Mouse (Mus musculus): ENCODE results near the gene Angptl4. TPM values are rescaled to one million over a fixed set of nuclear protein-coding genes. Genes with fewer than 3 reads are reported as not detected.

The Angptl4 gene
- polyA plus RNA-seq, 1 experiment, result 19.2 TPM

DNA sequence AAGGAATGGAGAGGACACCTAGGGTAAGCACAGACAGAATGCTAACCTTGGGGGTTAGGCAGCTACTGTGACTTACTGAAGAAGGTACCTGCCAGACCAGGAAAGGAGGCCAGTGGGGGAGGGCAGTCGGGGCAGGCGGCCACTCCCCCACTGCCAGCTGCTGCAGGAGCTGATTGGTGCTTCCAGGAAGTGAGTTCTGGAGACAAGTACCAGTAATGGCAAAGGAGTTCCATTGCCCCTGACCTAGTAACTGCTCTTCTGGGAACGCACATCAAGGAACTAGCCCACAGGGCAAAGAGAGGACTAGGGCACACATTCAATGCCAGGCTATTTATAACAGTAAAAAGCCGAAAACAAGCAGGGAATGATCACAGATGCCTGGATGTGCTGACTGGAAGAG is 24.4 kb downstream of the Angptl4 start:
- 19% methylated on average over 4 of the region's 4 CpGs for WGBS
- Histone ChIP-seq H3K36me3 (ENCODE audit: control insufficient read depth, insufficient read depth, low read length) (no peaks in the 10 kb centered on the region), H3K4me3 (ENCODE audit: insufficient read depth, low read depth, low read length) (no peak overlapping the region), H3K27me3 (replicated peaks; ENCODE audit: control insufficient read depth, insufficient read depth, low read length) (no peaks in the 10 kb centered on the region), H3K4me1 (ENCODE audit: control insufficient read depth, insufficient read depth, low read length) (peaks cover 46% of the 10 kb centered on the region), H3K27ac (ENCODE audit: insufficient read depth, low read depth, low read length) (peak overlapping the region; percentile 29)
- TF ChIP-seq CTCF (conservative IDR thresholded peaks at IDR 0.05; ENCODE audit: insufficient read depth, insufficient read length, low read depth, low read length), result no peak
- peak; percentile 80 for DNase-seq

DNA sequence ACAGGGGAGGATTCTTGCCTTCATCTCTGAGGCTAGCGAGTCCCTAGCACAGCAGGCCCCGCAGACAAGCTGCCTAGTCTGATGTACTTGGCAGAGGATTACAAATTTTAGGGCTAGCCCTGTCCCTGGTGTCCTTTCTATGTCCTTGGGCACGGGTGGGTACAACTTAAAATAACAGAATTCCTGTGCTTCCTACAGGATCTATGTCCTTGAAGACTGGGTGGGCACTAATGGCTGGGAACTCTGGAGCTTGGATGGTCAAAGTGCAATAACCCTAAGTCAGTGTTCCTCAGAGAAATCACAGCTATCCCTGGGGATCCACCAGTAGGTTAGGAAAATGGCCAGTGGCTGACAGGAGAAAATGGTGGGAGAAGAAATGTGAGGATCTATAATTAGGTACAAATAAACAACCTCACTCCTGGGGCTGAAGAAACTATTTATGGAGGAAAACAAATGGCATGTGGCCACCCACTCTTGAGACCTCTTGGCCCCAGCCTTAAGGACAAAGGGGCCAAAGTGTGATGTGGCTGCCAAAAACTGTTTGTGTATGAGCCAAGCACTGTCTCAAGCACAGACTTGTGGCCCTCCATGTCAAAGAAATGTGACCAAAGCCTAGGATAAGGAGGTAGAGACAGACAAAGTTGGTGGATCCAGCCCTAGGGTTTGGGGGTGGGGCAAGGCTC is 25.4 kb downstream of the Angptl4 start:
- DNase-seq, result peak; percentile 67
- 57% methylated on average over 3 of the region's 3 CpGs for WGBS
- no peak overlapping the region for H3K4me3 ChIP-seq (ENCODE audit: insufficient read depth, low read depth, low read length)
- H3K4me1 ChIP-seq (ENCODE audit: control insufficient read depth, insufficient read depth, low read length), result peaks cover 46% of the 10 kb centered on the region
- H3K27ac ChIP-seq (ENCODE audit: insufficient read depth, low read depth, low read length), result peak overlapping the region; percentile 29
- TF ChIP-seq CTCF (conservative IDR thresholded peaks at IDR 0.05; ENCODE audit: insufficient read depth, insufficient read length, low read depth, low read length) (no peak), POLR2A (IDR thresholded peaks at IDR 0.05; ENCODE audit: low read depth, low read length) (no peak)
- no peaks in the 10 kb centered on the region for H3K36me3 ChIP-seq (ENCODE audit: control insufficient read depth, insufficient read depth, low read length)
- no peaks in the 10 kb centered on the region for H3K27me3 ChIP-seq (replicated peaks; ENCODE audit: control insufficient read depth, insufficient read depth, low read length)

DNA sequence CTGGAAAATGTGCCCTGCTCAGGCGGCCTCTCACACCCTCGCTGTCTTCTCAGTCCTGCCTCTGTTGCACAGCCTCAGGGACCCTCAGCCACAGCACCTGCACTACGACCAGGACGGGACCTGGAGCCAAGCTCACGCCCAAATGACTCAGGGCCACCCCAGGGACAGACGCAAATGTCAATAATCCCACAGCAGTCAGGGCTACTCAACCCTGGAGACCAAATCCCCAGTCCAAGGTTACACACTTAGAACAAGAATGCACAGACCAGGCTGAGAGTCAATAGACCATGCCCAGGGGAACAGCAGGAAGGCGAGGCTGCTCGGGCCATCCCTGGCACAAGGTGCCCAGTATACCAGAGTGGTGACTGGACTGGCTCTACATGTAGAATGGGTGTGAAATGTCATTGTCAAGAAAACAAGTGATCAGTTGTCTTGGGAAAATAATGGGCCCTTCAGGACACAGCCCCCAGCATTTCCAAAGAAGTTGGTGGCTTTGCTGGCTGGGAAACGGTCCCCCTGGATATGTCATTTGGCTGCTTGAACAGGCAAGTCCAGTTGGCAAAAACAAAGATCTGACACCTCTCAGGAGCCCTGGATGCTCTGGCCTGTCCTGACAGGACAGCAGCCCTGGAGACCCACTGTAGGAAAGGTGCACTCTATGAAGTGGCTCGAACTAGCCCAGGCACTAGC is 26.1 kb downstream of the Angptl4 start:
- 42% methylated on average over 10 of the region's 10 CpGs for WGBS
- H3K36me3 ChIP-seq (ENCODE audit: control insufficient read depth, insufficient read depth, low read length), result no peaks in the 10 kb centered on the region
- peak; percentile 70 for DNase-seq
- H3K27ac ChIP-seq (ENCODE audit: insufficient read depth, low read depth, low read length), result peak overlapping the region; percentile 29
- no peak overlapping the region for H3K4me3 ChIP-seq (ENCODE audit: insufficient read depth, low read depth, low read length)
- peaks cover 49% of the 10 kb centered on the region for H3K4me1 ChIP-seq (ENCODE audit: control insufficient read depth, insufficient read depth, low read length)
- H3K27me3 ChIP-seq (replicated peaks; ENCODE audit: control insufficient read depth, insufficient read depth, low read length), result no peaks in the 10 kb centered on the region
- TF ChIP-seq CTCF (conservative IDR thresholded peaks at IDR 0.05; ENCODE audit: insufficient read depth, insufficient read length, low read depth, low read length), result no peak
- TF ChIP-seq POLR2A (IDR thresholded peaks at IDR 0.05; ENCODE audit: low read depth, low read length), result no peak

DNA sequence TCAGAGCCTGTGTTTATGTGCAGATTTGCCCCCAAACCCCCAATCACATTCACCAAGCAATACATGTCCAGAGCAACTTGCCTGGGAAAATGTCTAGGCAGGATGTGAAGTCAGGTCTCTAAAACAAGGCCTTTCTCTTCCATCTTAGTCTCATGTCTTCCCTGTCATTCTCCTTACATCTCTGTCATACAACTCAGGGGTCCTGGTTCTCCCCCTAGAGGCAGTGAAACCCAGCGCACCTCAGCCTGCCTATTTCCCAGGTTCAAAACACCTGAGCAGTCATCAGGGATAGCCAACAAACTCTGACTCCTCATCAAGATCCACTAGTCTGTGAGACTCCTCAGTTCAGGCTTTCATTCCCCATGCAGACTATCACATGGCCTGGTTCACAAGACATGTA is 27.0 kb downstream of the Angptl4 start:
- Histone ChIP-seq H3K4me3 (ENCODE audit: insufficient read depth, low read depth, low read length) (no peak overlapping the region), H3K27ac (ENCODE audit: insufficient read depth, low read depth, low read length) (no peak overlapping the region), H3K27me3 (replicated peaks; ENCODE audit: control insufficient read depth, insufficient read depth, low read length) (no peaks in the 10 kb centered on the region), H3K4me1 (ENCODE audit: control insufficient read depth, insufficient read depth, low read length) (peaks cover 49% of the 10 kb centered on the region), H3K36me3 (ENCODE audit: control insufficient read depth, insufficient read depth, low read length) (no peaks in the 10 kb centered on the region; the same call in 1 of the 2 replicates)
- DNase-seq, result no peak
- TF ChIP-seq CTCF (conservative IDR thresholded peaks at IDR 0.05; ENCODE audit: insufficient read depth, insufficient read length, low read depth, low read length), result no peak
- no peak for TF ChIP-seq POLR2A (IDR thresholded peaks at IDR 0.05; ENCODE audit: low read depth, low read length)
- 88% methylated on average over 1 of the region's 1 CpGs for WGBS

GRCm38 (mm10) chr17:33752297-33752696 is 29.3 kb downstream of the Angptl4 start:
- H3K4me3 ChIP-seq (ENCODE audit: insufficient read depth, low read depth, low read length), result no peak overlapping the region
- WGBS, result 93% methylated on average over 2 of the region's 2 CpGs
- DNase-seq, result no peak
- H3K4me1 ChIP-seq (ENCODE audit: control insufficient read depth, insufficient read depth, low read length), result peaks cover 32% of the 10 kb centered on the region
- H3K27me3 ChIP-seq (replicated peaks; ENCODE audit: control insufficient read depth, insufficient read depth, low read length), result no peaks in the 10 kb centered on the region
- H3K36me3 ChIP-seq (ENCODE audit: control insufficient read depth, insufficient read depth, low read length), result peaks cover 1% of the 10 kb centered on the region
- no peak overlapping the region for H3K27ac ChIP-seq (ENCODE audit: insufficient read depth, low read depth, low read length)
- TF ChIP-seq POLR2A (IDR thresholded peaks at IDR 0.05; ENCODE audit: low read depth, low read length), result no peak
- no peak for TF ChIP-seq CTCF (conservative IDR thresholded peaks at IDR 0.05; ENCODE audit: insufficient read depth, insufficient read length, low read depth, low read length)

GRCm38 (mm10) chr17:33751181-33751580 is 30.4 kb downstream of the Angptl4 start:
- Histone ChIP-seq H3K4me3 (ENCODE audit: insufficient read depth, low read depth, low read length) (no peak overlapping the region), H3K4me1 (ENCODE audit: control insufficient read depth, insufficient read depth, low read length) (peaks cover 21% of the 10 kb centered on the region), H3K36me3 (ENCODE audit: control insufficient read depth, insufficient read depth, low read length) (peaks cover 1% of the 10 kb centered on the region), H3K27ac (ENCODE audit: insufficient read depth, low read depth, low read length) (no peak overlapping the region), H3K27me3 (replicated peaks; ENCODE audit: control insufficient read depth, insufficient read depth, low read length) (no peaks in the 10 kb centered on the region)
- DNase-seq, result no peak
- TF ChIP-seq POLR2A (IDR thresholded peaks at IDR 0.05; ENCODE audit: low read depth, low read length) (no peak), CTCF (conservative IDR thresholded peaks at IDR 0.05; ENCODE audit: insufficient read depth, insufficient read length, low read depth, low read length) (no peak)

- DNase-seq, result no peak
- no peak overlapping the region for H3K4me3 ChIP-seq (ENCODE audit: insufficient read depth, low read depth, low read length)
- H3K27ac ChIP-seq (ENCODE audit: insufficient read depth, low read depth, low read length), result no peak overlapping the region
- TF ChIP-seq CTCF (conservative IDR thresholded peaks at IDR 0.05; ENCODE audit: insufficient read depth, insufficient read length, low read depth, low read length) (no peak), POLR2A (IDR thresholded peaks at IDR 0.05; ENCODE audit: low read depth, low read length) (no peak)
- no peaks in the 10 kb centered on the region for H3K27me3 ChIP-seq (replicated peaks; ENCODE audit: control insufficient read depth, insufficient read depth, low read length)
- H3K36me3 ChIP-seq (ENCODE audit: control insufficient read depth, insufficient read depth, low read length), result peaks cover 1% of the 10 kb centered on the region
- peaks cover 6% of the 10 kb centered on the region; the same call in 1 of the 2 replicates for H3K4me1 ChIP-seq (ENCODE audit: control insufficient read depth, insufficient read depth, low read length)
- WGBS, result 84% methylated on average over 5 of the region's 5 CpGs
Observed at GRCm38 (mm10) chr17:33749451-33749850, 32.2 kb downstream of the Angptl4 start.

Data from kidney, adult 2 months (tissue).